Mouse (Mus musculus): ENCODE data around the gene Nbr1. TPM values are rescaled to one million over a fixed set of nuclear protein-coding genes. Genes with fewer than 3 reads are reported as not detected.
A peak's percentile ranks its signal among the peaks of the same experiment; 100 is the strongest.

The Nbr1 gene
- polyA plus RNA-seq, 1 experiment from 2014 or later = 98.4 TPM

- WGBS = 92% methylated on average over 9 of the region's 9 CpGs
- Histone ChIP-seq H3K27me3 (ENCODE audit: control insufficient read depth, insufficient read depth, low read depth, low read length) (no peaks in the 10 kb centered on the region), H3K36me3 (ENCODE audit: control insufficient read depth, insufficient read depth, low read length) (no peaks in the 10 kb centered on the region), H3K4me1 (ENCODE audit: control insufficient read depth, insufficient read depth, low read length) (no peaks in the 10 kb centered on the region), H3K27ac (ENCODE audit: low read length) (no peak overlapping the region), H3K9me3 (replicated peaks; ENCODE audit: control insufficient read depth, low read length, poor library complexity, severe bottlenecking) (no peaks in the 10 kb centered on the region), H3K4me3 (ENCODE audit: low read depth, low read length) (no peak overlapping the region), H3K4me2 (ENCODE audit: low read length) (no peak overlapping the region), H3K9ac (ENCODE audit: low read depth, low read length) (no peak overlapping the region)
- ATAC-seq = no peak
These were observed 8.4 kb upstream of the Nbr1 start for GRCm38 (mm10) chr11:101543533-101543932.

GRCm38 (mm10) chr11:101544132-101544531, 7.8 kb upstream of the Nbr1 start:
- WGBS = 81% methylated on average over 1 of the region's 1 CpGs
- Histone ChIP-seq H3K36me3 (ENCODE audit: control insufficient read depth, insufficient read depth, low read length) (no peaks in the 10 kb centered on the region), H3K4me1 (ENCODE audit: control insufficient read depth, insufficient read depth, low read length) (no peaks in the 10 kb centered on the region), H3K27ac (ENCODE audit: low read length) (no peak overlapping the region), H3K4me2 (ENCODE audit: low read length) (no peak overlapping the region), H3K27me3 (ENCODE audit: control insufficient read depth, insufficient read depth, low read depth, low read length) (no peaks in the 10 kb centered on the region), H3K9ac (ENCODE audit: low read depth, low read length) (no peak overlapping the region), H3K4me3 (ENCODE audit: low read depth, low read length) (no peak overlapping the region), H3K9me3 (replicated peaks; ENCODE audit: control insufficient read depth, low read length, poor library complexity, severe bottlenecking) (no peaks in the 10 kb centered on the region)
- no peak for ATAC-seq

DNA sequence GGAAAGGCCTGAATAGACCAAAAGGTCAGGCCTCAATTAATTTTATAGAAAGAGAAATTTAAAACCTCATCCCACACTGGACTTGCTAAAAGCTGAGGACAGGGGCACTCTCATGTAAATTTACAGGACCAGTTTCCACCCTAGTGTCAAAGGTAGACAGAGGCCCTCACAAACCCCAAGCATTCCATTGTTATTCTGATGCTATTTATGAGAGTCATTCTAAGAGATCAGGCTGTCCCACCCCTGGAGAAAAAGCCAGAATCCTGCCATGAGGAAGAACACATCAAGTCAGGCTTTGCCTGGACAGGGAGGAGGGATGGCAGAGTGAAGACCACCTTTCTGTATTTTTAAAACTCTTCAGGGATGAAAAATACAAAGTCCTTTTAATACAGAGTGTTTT, 3.4 kb upstream of the Nbr1 start:
- Histone ChIP-seq H3K9ac (ENCODE audit: low read depth, low read length) (no peak overlapping the region), H3K9me3 (replicated peaks; ENCODE audit: control insufficient read depth, low read length, poor library complexity, severe bottlenecking) (no peaks in the 10 kb centered on the region), H3K4me1 (ENCODE audit: control insufficient read depth, insufficient read depth, low read length) (peaks cover 8% of the 10 kb centered on the region), H3K36me3 (ENCODE audit: control insufficient read depth, insufficient read depth, low read length) (no peaks in the 10 kb centered on the region), H3K4me3 (ENCODE audit: low read depth, low read length) (no peak overlapping the region), H3K27me3 (ENCODE audit: control insufficient read depth, insufficient read depth, low read depth, low read length) (no peaks in the 10 kb centered on the region), H3K4me2 (ENCODE audit: low read length) (no peak overlapping the region), H3K27ac (ENCODE audit: low read length) (no peak overlapping the region)
- ATAC-seq = no peak

DNA sequence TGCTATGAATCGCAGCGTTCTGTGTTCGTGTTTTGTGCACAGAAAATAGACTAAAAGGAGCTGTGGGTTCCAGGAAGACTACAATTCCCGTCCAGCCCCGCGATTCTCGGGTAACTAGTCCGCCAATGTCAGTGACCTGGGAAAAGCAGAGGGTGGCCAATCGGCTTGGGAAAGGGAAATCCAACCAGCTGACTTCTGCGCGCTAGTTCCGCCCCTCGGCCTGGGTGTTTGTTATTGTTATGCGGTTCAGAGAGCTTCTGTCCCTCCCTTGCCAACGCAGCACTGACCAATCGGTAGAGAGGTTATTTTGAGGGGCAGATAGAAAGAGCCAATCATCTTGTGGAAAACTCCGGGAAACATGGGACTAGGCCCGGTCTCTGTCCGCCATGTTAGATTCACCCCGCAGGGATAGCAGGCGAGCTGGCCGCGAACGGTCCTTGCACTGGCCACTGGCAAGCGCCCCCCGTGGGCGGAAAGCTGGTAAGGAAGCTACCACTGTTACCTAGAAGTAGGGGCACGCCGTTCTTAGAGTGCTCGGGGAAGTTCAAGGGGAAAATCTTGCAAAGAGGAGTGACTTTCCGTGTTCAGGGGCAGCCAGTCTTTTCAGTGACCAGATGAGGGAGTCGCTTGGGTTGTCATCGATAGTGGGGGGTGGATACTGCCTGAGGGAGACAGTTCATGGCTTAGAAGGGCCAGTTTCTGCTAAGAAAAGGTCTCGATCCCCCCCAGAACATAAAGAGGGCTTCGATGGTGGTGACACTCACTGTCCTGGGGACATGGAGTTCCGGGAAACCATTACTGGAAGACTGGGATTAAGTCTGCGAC, 739 bp downstream of the Nbr1 start:
- ATAC-seq = peak; percentile 98
- under 1% methylated on average over 37 of the region's 37 CpGs for WGBS
- peak overlapping the region; percentile 61 for H3K4me3 ChIP-seq (ENCODE audit: low read depth, low read length)

DNA sequence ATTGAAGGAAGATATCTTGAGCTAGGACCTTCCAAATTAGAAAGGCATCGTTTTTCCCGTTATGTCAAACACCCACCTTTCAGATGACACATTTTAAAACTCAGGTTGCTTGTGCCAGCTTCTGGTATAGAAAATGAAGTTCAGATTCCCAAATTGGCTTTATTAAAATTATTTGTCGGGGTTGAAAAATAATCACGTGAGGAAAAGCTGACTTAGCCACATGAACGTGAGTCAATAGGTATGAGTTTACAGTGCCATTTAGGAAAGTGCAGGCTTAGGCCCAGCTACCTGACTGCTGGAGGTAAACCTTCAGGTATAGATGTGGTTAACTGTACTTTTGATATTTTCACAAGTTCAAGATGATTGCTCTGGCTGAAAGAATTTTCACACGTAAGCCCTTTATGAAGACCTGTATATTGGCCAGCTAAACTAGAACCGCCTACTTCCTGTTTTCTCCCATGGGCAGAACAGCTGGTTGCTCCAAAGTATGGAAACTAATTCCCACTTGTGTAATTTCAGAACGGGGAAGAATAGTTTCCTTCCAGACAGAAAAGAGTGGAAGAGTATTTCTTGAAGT, 1.5 kb downstream of the Nbr1 start:
- ATAC-seq = no peak
- Histone ChIP-seq H3K27me3 (ENCODE audit: control insufficient read depth, insufficient read depth, low read depth, low read length) (no peaks in the 10 kb centered on the region), H3K4me3 (ENCODE audit: low read depth, low read length) (peak overlapping the region; percentile 61), H3K27ac (ENCODE audit: low read length) (peak overlapping the region; percentile 82), H3K4me2 (ENCODE audit: low read length) (peak overlapping the region; percentile 65), H3K36me3 (ENCODE audit: control insufficient read depth, insufficient read depth, low read length) (no peaks in the 10 kb centered on the region), H3K9me3 (replicated peaks; ENCODE audit: control insufficient read depth, low read length, poor library complexity, severe bottlenecking) (no peaks in the 10 kb centered on the region), H3K9ac (ENCODE audit: low read depth, low read length) (peak overlapping the region; percentile 57), H3K4me1 (ENCODE audit: control insufficient read depth, insufficient read depth, low read length) (peaks cover 28% of the 10 kb centered on the region)
- WGBS = 25% methylated on average over 8 of the region's 8 CpGs

More for the DNA sequence above, 739 bp downstream of the Nbr1 start:
- Histone ChIP-seq H3K27me3 (ENCODE audit: control insufficient read depth, insufficient read depth, low read depth, low read length) (no peaks in the 10 kb centered on the region), H3K36me3 (ENCODE audit: control insufficient read depth, insufficient read depth, low read length) (no peaks in the 10 kb centered on the region), H3K27ac (ENCODE audit: low read length) (peak overlapping the region; percentile 97), H3K9me3 (replicated peaks; ENCODE audit: control insufficient read depth, low read length, poor library complexity, severe bottlenecking) (no peaks in the 10 kb centered on the region), H3K4me1 (ENCODE audit: control insufficient read depth, insufficient read depth, low read length) (peaks cover 28% of the 10 kb centered on the region), H3K4me2 (ENCODE audit: low read length) (peak overlapping the region; percentile 65), H3K9ac (ENCODE audit: low read depth, low read length) (peak overlapping the region; percentile 65)

DNA sequence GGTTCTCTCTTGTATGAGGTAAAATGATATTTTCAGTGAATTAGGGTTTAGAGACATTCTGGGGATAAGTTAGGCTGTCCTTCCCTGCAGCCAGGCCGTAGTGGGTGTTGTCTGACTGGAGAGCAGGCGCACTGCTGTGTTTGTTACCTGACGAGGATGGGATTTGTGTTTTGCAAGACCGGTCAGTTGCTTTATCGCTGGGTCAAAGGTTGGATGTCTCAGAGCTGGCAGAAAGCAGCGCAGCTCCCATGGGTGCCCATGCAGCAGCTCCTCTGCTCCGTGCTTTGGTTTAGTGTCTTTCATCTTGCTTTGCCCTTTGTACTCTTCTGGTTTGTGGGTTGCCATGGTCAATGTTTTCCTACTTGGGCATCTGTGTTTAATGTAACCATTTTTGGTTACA, 4.6 kb downstream of the Nbr1 start:
- Histone ChIP-seq H3K4me1 (ENCODE audit: control insufficient read depth, insufficient read depth, low read length) (peaks cover 22% of the 10 kb centered on the region), H3K36me3 (ENCODE audit: control insufficient read depth, insufficient read depth, low read length) (peaks cover 10% of the 10 kb centered on the region; the same call in 1 of the 2 replicates), H3K27me3 (ENCODE audit: control insufficient read depth, insufficient read depth, low read depth, low read length) (no peaks in the 10 kb centered on the region), H3K4me3 (ENCODE audit: low read depth, low read length) (no peak overlapping the region), H3K4me2 (ENCODE audit: low read length) (no peak overlapping the region), H3K27ac (ENCODE audit: low read length) (no peak overlapping the region), H3K9me3 (replicated peaks; ENCODE audit: control insufficient read depth, low read length, poor library complexity, severe bottlenecking) (no peaks in the 10 kb centered on the region), H3K9ac (ENCODE audit: low read depth, low read length) (no peak overlapping the region)
- WGBS = 89% methylated on average over 7 of the region's 7 CpGs
- no peak for ATAC-seq

DNA sequence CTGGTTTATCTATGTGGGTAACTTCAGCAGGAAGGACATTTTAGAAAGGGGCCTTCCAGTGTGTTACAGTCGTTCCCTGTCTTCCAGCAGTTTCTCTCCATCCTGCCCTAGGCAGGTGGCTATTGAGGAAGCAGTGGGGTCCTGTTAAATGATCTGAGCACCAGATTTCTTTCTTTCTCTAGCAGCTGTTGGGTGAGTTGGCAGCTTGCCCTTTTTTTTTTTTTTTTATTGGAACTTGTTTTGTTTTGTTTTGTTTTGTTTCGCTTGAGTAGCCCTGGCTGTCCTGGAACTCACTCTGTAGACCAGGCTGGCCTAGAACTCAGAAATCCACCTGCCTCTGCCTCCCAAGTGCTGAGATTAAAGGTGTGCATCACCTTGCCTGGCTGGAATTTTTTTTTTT, 5.0 kb downstream of the Nbr1 start:
- Histone ChIP-seq H3K4me1 (ENCODE audit: control insufficient read depth, insufficient read depth, low read length) (peaks cover 22% of the 10 kb centered on the region), H3K36me3 (ENCODE audit: control insufficient read depth, insufficient read depth, low read length) (peaks cover 14% of the 10 kb centered on the region; the same call in 1 of the 2 replicates), H3K9ac (ENCODE audit: low read depth, low read length) (no peak overlapping the region), H3K27ac (ENCODE audit: low read length) (no peak overlapping the region), H3K4me2 (ENCODE audit: low read length) (no peak overlapping the region), H3K9me3 (replicated peaks; ENCODE audit: control insufficient read depth, low read length, poor library complexity, severe bottlenecking) (no peaks in the 10 kb centered on the region), H3K27me3 (ENCODE audit: control insufficient read depth, insufficient read depth, low read depth, low read length) (no peaks in the 10 kb centered on the region), H3K4me3 (ENCODE audit: low read depth, low read length) (no peak overlapping the region)
- WGBS = 74% methylated on average over 2 of the region's 2 CpGs
- ATAC-seq = no peak

GRCm38 (mm10) chr11:101562391-101562790, 10.4 kb downstream of the Nbr1 start:
- 41% methylated on average over 5 of the region's 5 CpGs for whole genome bisulfite sequencing
- H3K9ac ChIP-seq (ENCODE audit: low read depth, low read length) = no peak overlapping the region

DNA sequence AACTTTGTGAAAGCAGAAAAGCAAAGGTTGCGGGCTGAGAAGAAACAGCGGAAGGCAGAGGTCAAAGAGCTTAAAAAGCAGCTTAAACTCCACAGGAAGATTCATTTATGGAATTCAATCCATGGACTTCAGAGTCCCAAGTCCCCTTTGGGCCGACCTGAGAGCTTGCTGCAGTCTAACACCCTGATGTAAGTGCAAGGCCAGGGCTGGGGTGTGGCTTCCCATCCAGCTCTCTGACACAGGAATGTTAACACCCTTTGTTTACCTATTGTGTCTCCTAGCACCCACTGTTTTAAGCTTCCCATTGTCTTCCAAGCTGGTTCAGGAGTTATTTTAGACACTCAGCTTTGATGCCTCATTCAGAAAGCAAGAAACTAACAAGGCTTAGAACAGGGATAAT, 16.5 kb downstream of the Nbr1 start:
- H3K36me3 ChIP-seq (ENCODE audit: control insufficient read depth, insufficient read depth, low read length) = peaks cover 73% of the 10 kb centered on the region
- H3K9ac ChIP-seq (ENCODE audit: low read depth, low read length) = no peak overlapping the region
- no peaks in the 10 kb centered on the region for H3K27me3 ChIP-seq (ENCODE audit: control insufficient read depth, insufficient read depth, low read depth, low read length)
- WGBS = 68% methylated on average over 3 of the region's 3 CpGs
- no peak for ATAC-seq
- H3K4me2 ChIP-seq (ENCODE audit: low read length) = no peak overlapping the region
- H3K9me3 ChIP-seq (replicated peaks; ENCODE audit: control insufficient read depth, low read length, poor library complexity, severe bottlenecking) = no peaks in the 10 kb centered on the region
- H3K4me3 ChIP-seq (ENCODE audit: low read depth, low read length) = no peak overlapping the region
- H3K27ac ChIP-seq (ENCODE audit: low read length) = no peak overlapping the region
- H3K4me1 ChIP-seq (ENCODE audit: control insufficient read depth, insufficient read depth, low read length) = no peaks in the 10 kb centered on the region

More at GRCm38 (mm10) chr11:101562391-101562790, 10.4 kb downstream of the Nbr1 start:
- ATAC-seq = no peak
- Histone ChIP-seq H3K4me3 (ENCODE audit: low read depth, low read length) (no peak overlapping the region), H3K4me2 (ENCODE audit: low read length) (no peak overlapping the region), H3K27me3 (ENCODE audit: control insufficient read depth, insufficient read depth, low read depth, low read length) (no peaks in the 10 kb centered on the region), H3K27ac (ENCODE audit: low read length) (no peak overlapping the region), H3K4me1 (ENCODE audit: control insufficient read depth, insufficient read depth, low read length) (no peaks in the 10 kb centered on the region), H3K36me3 (ENCODE audit: control insufficient read depth, insufficient read depth, low read length) (peaks cover 40% of the 10 kb centered on the region), H3K9me3 (replicated peaks; ENCODE audit: control insufficient read depth, low read length, poor library complexity, severe bottlenecking) (no peaks in the 10 kb centered on the region)

Data from midbrain, embryonic 16.5 days (tissue).